Mouse (Mus musculus): ENCODE measurements around the gene Ccdc174. TPM values are rescaled to one million over a fixed set of nuclear protein-coding genes. Genes with fewer than 3 reads are reported as not detected.

Gene Ccdc174
- total and polyA plus RNA-seq, 3 experiments = 2.8 to 10.1 (median 9.0) TPM

- TF ChIP-seq CTCF (IDR thresholded peaks at IDR 0.05) (no peak), POLR2A (IDR thresholded peaks at IDR 0.05; ENCODE audit: insufficient read depth, low read depth, low read length) (no peak), EP300 (IDR thresholded peaks at IDR 0.05; ENCODE audit: insufficient read depth, low read depth, low read length) (no peak)
- DNase-seq = no peak
- H3K4me3 ChIP-seq = no peak overlapping the region
- no peak overlapping the region for H3K27ac ChIP-seq
- intact Hi-C loops (cut with DNase I) = no loop called here
- 53% methylated on average over 2 of the region's 2 CpGs for WGBS
- H3K4me1 ChIP-seq (ENCODE audit: control insufficient read depth, insufficient read depth, low read length) = peaks cover 3% of the 10 kb centered on the region; the same call in 1 of the 2 replicates
- H3K36me3 ChIP-seq (ENCODE audit: control insufficient read depth, insufficient read depth, low read length) = no peaks in the 10 kb centered on the region
- H3K9ac ChIP-seq (ENCODE audit: low read depth, low read length) = no peak overlapping the region
- no peaks in the 10 kb centered on the region for H3K27me3 ChIP-seq (ENCODE audit: control insufficient read depth, insufficient read depth, low read length)
- H3K79me2 ChIP-seq (replicated peaks; ENCODE audit: control insufficient read depth, insufficient read depth, low read length) = no peaks in the 10 kb centered on the region
Measured at GRCm38 (mm10) chr6:91872781-91873180, 5.1 kb upstream of the Ccdc174 start.

GRCm38 (mm10) chr6:91883859-91884258, 6.0 kb downstream of the Ccdc174 start:
- TF ChIP-seq POLR2A (IDR thresholded peaks at IDR 0.05; ENCODE audit: insufficient read depth, low read depth, low read length) = no peak
- no peak for TF ChIP-seq CTCF (IDR thresholded peaks at IDR 0.05)
- no peak for TF ChIP-seq EP300 (IDR thresholded peaks at IDR 0.05; ENCODE audit: insufficient read depth, low read depth, low read length)
- no peak overlapping the region for H3K9ac ChIP-seq (ENCODE audit: low read depth, low read length)
- H3K4me1 ChIP-seq (ENCODE audit: control insufficient read depth, insufficient read depth, low read length) = no peaks in the 10 kb centered on the region; the same call in 1 of the 2 replicates
- H3K36me3 ChIP-seq (ENCODE audit: control insufficient read depth, insufficient read depth, low read length) = peaks cover 7% of the 10 kb centered on the region
- H3K27me3 ChIP-seq (ENCODE audit: control insufficient read depth, insufficient read depth, low read length) = no peaks in the 10 kb centered on the region
- intact Hi-C loops (cut with DNase I) = no loop called here
- H3K4me3 ChIP-seq = no peak overlapping the region
- H3K27ac ChIP-seq = no peak overlapping the region
- 30% methylated on average over 2 of the region's 2 CpGs for WGBS
- H3K79me2 ChIP-seq (replicated peaks; ENCODE audit: control insufficient read depth, insufficient read depth, low read length) = peaks cover 2% of the 10 kb centered on the region; the same call in 1 of the 2 replicates
- no peak for DNase-seq

GRCm38 (mm10) chr6:91889255-91889906, 11.5 kb downstream of the Ccdc174 start:
- intact Hi-C loops (cut with DNase I) = no loop called here
- DNase-seq = no peak
- WGBS = 69% methylated on average over 3 of the region's 3 CpGs
- H3K4me1 ChIP-seq (ENCODE audit: control insufficient read depth, insufficient read depth, low read length) = no peaks in the 10 kb centered on the region
- no peak overlapping the region for H3K4me3 ChIP-seq
- no peaks in the 10 kb centered on the region for H3K27me3 ChIP-seq (ENCODE audit: control insufficient read depth, insufficient read depth, low read length)
- peaks cover 1% of the 10 kb centered on the region; the same call in 1 of the 2 replicates for H3K36me3 ChIP-seq (ENCODE audit: control insufficient read depth, insufficient read depth, low read length)
- H3K27ac ChIP-seq = no peak overlapping the region
- no peaks in the 10 kb centered on the region for H3K79me2 ChIP-seq (replicated peaks; ENCODE audit: control insufficient read depth, insufficient read depth, low read length)
- TF ChIP-seq EP300 (IDR thresholded peaks at IDR 0.05; ENCODE audit: insufficient read depth, low read depth, low read length) (no peak), POLR2A (IDR thresholded peaks at IDR 0.05; ENCODE audit: insufficient read depth, low read depth, low read length) (no peak), CTCF (IDR thresholded peaks at IDR 0.05) (no peak)
- H3K9ac ChIP-seq (ENCODE audit: low read depth, low read length) = no peak overlapping the region

- Histone ChIP-seq H3K4me3 (no peak overlapping the region), H3K9ac (ENCODE audit: low read depth, low read length) (no peak overlapping the region), H3K27me3 (ENCODE audit: control insufficient read depth, insufficient read depth, low read length) (no peaks in the 10 kb centered on the region), H3K4me1 (ENCODE audit: control insufficient read depth, insufficient read depth, low read length) (no peaks in the 10 kb centered on the region), H3K27ac (no peak overlapping the region), H3K36me3 (ENCODE audit: control insufficient read depth, insufficient read depth, low read length) (peaks cover 1% of the 10 kb centered on the region; the same call in 1 of the 2 replicates), H3K79me2 (replicated peaks; ENCODE audit: control insufficient read depth, insufficient read depth, low read length) (no peaks in the 10 kb centered on the region)
- 90% methylated on average over 5 of the region's 5 CpGs for WGBS
- intact Hi-C loops (cut with DNase I) = no loop called here
- DNase-seq = no peak
- no peak for TF ChIP-seq CTCF (IDR thresholded peaks at IDR 0.05)
- TF ChIP-seq POLR2A (IDR thresholded peaks at IDR 0.05; ENCODE audit: insufficient read depth, low read depth, low read length) = no peak
- TF ChIP-seq EP300 (IDR thresholded peaks at IDR 0.05; ENCODE audit: insufficient read depth, low read depth, low read length) = no peak
Measured at GRCm38 (mm10) chr6:91890615-91891014, 12.8 kb downstream of the Ccdc174 start.

GRCm38 (mm10) chr6:91891776-91892175, 13.9 kb downstream of the Ccdc174 start:
- H3K36me3 ChIP-seq (ENCODE audit: control insufficient read depth, insufficient read depth, low read length) = peaks cover 4% of the 10 kb centered on the region
- H3K4me3 ChIP-seq = no peak overlapping the region
- no peaks in the 10 kb centered on the region for H3K27me3 ChIP-seq (ENCODE audit: control insufficient read depth, insufficient read depth, low read length)
- intact Hi-C loops (cut with DNase I) = no loop called here
- H3K4me1 ChIP-seq (ENCODE audit: control insufficient read depth, insufficient read depth, low read length) = no peaks in the 10 kb centered on the region
- no peak overlapping the region for H3K9ac ChIP-seq (ENCODE audit: low read depth, low read length)
- DNase-seq = no peak
- WGBS = 89% methylated on average over 2 of the region's 2 CpGs
- no peak overlapping the region for H3K27ac ChIP-seq
- TF ChIP-seq CTCF (IDR thresholded peaks at IDR 0.05) = no peak
- TF ChIP-seq POLR2A (IDR thresholded peaks at IDR 0.05; ENCODE audit: insufficient read depth, low read depth, low read length) = no peak
- no peak for TF ChIP-seq EP300 (IDR thresholded peaks at IDR 0.05; ENCODE audit: insufficient read depth, low read depth, low read length)
- H3K79me2 ChIP-seq (replicated peaks; ENCODE audit: control insufficient read depth, insufficient read depth, low read length) = no peaks in the 10 kb centered on the region

- no peak for TF ChIP-seq POLR2A (IDR thresholded peaks at IDR 0.05; ENCODE audit: insufficient read depth, low read depth, low read length)
- TF ChIP-seq EP300 (IDR thresholded peaks at IDR 0.05; ENCODE audit: insufficient read depth, low read depth, low read length) = no peak
- TF ChIP-seq CTCF (IDR thresholded peaks at IDR 0.05) = no peak
- no peaks in the 10 kb centered on the region for H3K79me2 ChIP-seq (replicated peaks; ENCODE audit: control insufficient read depth, insufficient read depth, low read length)
- H3K36me3 ChIP-seq (ENCODE audit: control insufficient read depth, insufficient read depth, low read length) = peaks cover 6% of the 10 kb centered on the region
- H3K9ac ChIP-seq (ENCODE audit: low read depth, low read length) = no peak overlapping the region
- no peaks in the 10 kb centered on the region for H3K27me3 ChIP-seq (ENCODE audit: control insufficient read depth, insufficient read depth, low read length)
- H3K27ac ChIP-seq = no peak overlapping the region
- intact Hi-C loops (cut with DNase I) = no loop called here
- H3K4me3 ChIP-seq = no peak overlapping the region
- WGBS = 62% methylated on average over 3 of the region's 3 CpGs
- no peak for DNase-seq
- H3K4me1 ChIP-seq (ENCODE audit: control insufficient read depth, insufficient read depth, low read length) = no peaks in the 10 kb centered on the region
Measured at GRCm38 (mm10) chr6:91896783-91897182, 18.9 kb downstream of the Ccdc174 start.
